Mouse (Mus musculus) erythroblast, embryonic 14.5 days (primary cell): ENCODE data around the gene Gm9745.

ENCODE experiments used
- GATA1 ChIP-seq: IDR thresholded peaks from 2 replicates; pipeline ENCODE4 v1.6.1; 2012; ENCODE audit warnings: low read length, inconsistent platforms, mixed read lengths
- TAL1 ChIP-seq: IDR thresholded peaks from 3 replicates; pipeline ENCODE4 v1.6.1; 2012; ENCODE audit warnings: low read length, inconsistent platforms, mixed read lengths

GRCm38 (mm10) chr13:8933499-8933898 is 14.5 kb downstream of the Gm9745 start:
- no peak for TF ChIP-seq GATA1
- no peak for TF ChIP-seq TAL1
